Mouse (Mus musculus) intestine, embryonic 16.5 days (tissue): ENCODE measurements around the gene Disc1. TPM values are rescaled to one million over a fixed set of nuclear protein-coding genes. Genes with fewer than 3 reads are reported as not detected.
A peak's percentile ranks its signal among the peaks of the same experiment; 100 is the strongest.

ENCODE experiments used
- ATAC-seq: fragments of 200-750 bp; cut with Nextera tagmentation; 2 replicates; pipeline ENCODE4 v1.8.0; 2017; ENCODE audit warnings: moderate TSS enrichment, moderate library complexity
- H3K27ac ChIP-seq: fragments of 300-500 bp; sonication (generic); 2 replicates; pipeline ENCODE4 v1.5.1; 2014; ENCODE audit warnings: mild to moderate bottlenecking, low read length
- H3K27me3 ChIP-seq: fragments of 300-500 bp; sonication (generic); replicated peaks from 2 replicates; pipeline ENCODE4 v1.6.1; 2014; ENCODE audit warnings: low read length, control low read depth, mixed read lengths; ENCODE audit not compliant: control insufficient read depth, insufficient read depth
- H3K36me3 ChIP-seq: fragments of 300-500 bp; sonication (generic); 2 replicates; pipeline ENCODE4 v1.6.1; 2014; ENCODE audit warnings: low read length, control low read depth; ENCODE audit not compliant: control insufficient read depth, insufficient read depth
- H3K4me1 ChIP-seq: fragments of 300-500 bp; sonication (generic); 2 replicates; pipeline ENCODE4 v1.6.1; 2014; ENCODE audit warnings: low read length, control low read depth, mixed read lengths; ENCODE audit not compliant: control insufficient read depth, insufficient read depth
- H3K4me2 ChIP-seq: fragments of 300-500 bp; sonication (generic); 2 replicates; pipeline ENCODE4 v1.6.1; 2014; ENCODE audit warnings: low read depth, low read length, control low read depth
- H3K4me3 ChIP-seq: fragments of 300-500 bp; sonication (generic); 2 replicates; pipeline ENCODE4 v1.5.1; 2014; ENCODE audit warnings: mild to moderate bottlenecking, low read length
- H3K9ac ChIP-seq: fragments of 300-500 bp; sonication (generic); 2 replicates; pipeline ENCODE4 v1.6.1; 2014; ENCODE audit warnings: low read depth, low read length
- H3K9me3 ChIP-seq: fragments of 300-500 bp; sonication (generic); 2 replicates; pipeline ENCODE4 v1.6.1; 2016; ENCODE audit warnings: low read length, control low read depth; ENCODE audit not compliant: control insufficient read depth
- WGBS: fragments of 180-500 bp; shearing (Covaris S2); extraction: QIAGEN DNeasy Blood & Tissue Kit; methylation state at CpG from one replicate; pipeline ENCODE4 v1.1.7; 2014; 5-methylcytosine and 5-hydroxymethylcytosine counted together
- polyA plus RNA-seq: library from polyadenylated mRNA; unstranded; fragments of >200 nt; fragmentation: Nextera tagmentation; extraction: Ambion mirVana; gene quantifications from 2 replicates; pipeline ENCODE4 v1.2.1, GENCODE M21; 2015

The Disc1 gene
- polyA plus RNA-seq, 1 experiment from 2014 or later: 1.7 TPM

- no peak for ATAC-seq
- Histone ChIP-seq H3K9ac (no peak overlapping the region), H3K27me3 (no peaks in the 10 kb centered on the region), H3K9me3 (no peaks in the 10 kb centered on the region), H3K4me1 (no peaks in the 10 kb centered on the region), H3K27ac (no peak overlapping the region), H3K4me3 (no peak overlapping the region), H3K4me2 (no peak overlapping the region), H3K36me3 (no peaks in the 10 kb centered on the region)
- WGBS: 79% methylated on average over 8 of the region's 8 CpGs
Observed at GRCm38 (mm10) chr8:125060904-125061303, 6.9 kb downstream of the Disc1 start.

GRCm38 (mm10) chr8:125065596-125065995, 11.6 kb downstream of the Disc1 start:
- H3K9me3 ChIP-seq: no peaks in the 10 kb centered on the region
- no peak overlapping the region for H3K27ac ChIP-seq
- no peak for ATAC-seq
- 76% methylated on average over 6 of the region's 6 CpGs for WGBS
- no peaks in the 10 kb centered on the region for H3K4me1 ChIP-seq
- no peak overlapping the region for H3K9ac ChIP-seq
- H3K27me3 ChIP-seq: no peaks in the 10 kb centered on the region
- no peak overlapping the region for H3K4me2 ChIP-seq
- H3K36me3 ChIP-seq: no peaks in the 10 kb centered on the region
- H3K4me3 ChIP-seq: no peak overlapping the region

- peak; percentile 74 for ATAC-seq
- Histone ChIP-seq H3K4me3 (no peak overlapping the region), H3K9me3 (no peaks in the 10 kb centered on the region), H3K4me2 (no peak overlapping the region), H3K27ac (peak overlapping the region; percentile 75), H3K27me3 (no peaks in the 10 kb centered on the region), H3K4me1 (no peaks in the 10 kb centered on the region), H3K9ac (peak overlapping the region; percentile 44; the same call in 1 of the 2 replicates), H3K36me3 (no peaks in the 10 kb centered on the region)
- WGBS: 36% methylated on average over 12 of the region's 12 CpGs
Observed at GRCm38 (mm10) chr8:125066913-125067595, 13.1 kb downstream of the Disc1 start.

- H3K9me3 ChIP-seq: no peaks in the 10 kb centered on the region
- no peak overlapping the region for H3K4me3 ChIP-seq
- no peak overlapping the region for H3K4me2 ChIP-seq
- H3K27me3 ChIP-seq: no peaks in the 10 kb centered on the region
- peak overlapping the region; percentile 75 for H3K27ac ChIP-seq
- 71% methylated on average over 9 of the region's 9 CpGs for WGBS
- peak; percentile 40; the same call in 1 of the 2 replicates for ATAC-seq
- H3K9ac ChIP-seq: no peak overlapping the region
- H3K4me1 ChIP-seq: no peaks in the 10 kb centered on the region
- H3K36me3 ChIP-seq: no peaks in the 10 kb centered on the region
Observed at GRCm38 (mm10) chr8:125067596-125067960, 13.6 kb downstream of the Disc1 start.

GRCm38 (mm10) chr8:125068146-125068905, 14.3 kb downstream of the Disc1 start:
- Histone ChIP-seq H3K4me2 (no peak overlapping the region), H3K36me3 (no peaks in the 10 kb centered on the region), H3K9me3 (no peaks in the 10 kb centered on the region), H3K27ac (peak overlapping the region; percentile 75; the same call in 1 of the 2 replicates), H3K4me3 (no peak overlapping the region), H3K4me1 (no peaks in the 10 kb centered on the region), H3K9ac (no peak overlapping the region), H3K27me3 (no peaks in the 10 kb centered on the region)
- ATAC-seq: no peak
- 83% methylated on average over 6 of the region's 6 CpGs for WGBS

GRCm38 (mm10) chr8:125069304-125069703, 15.3 kb downstream of the Disc1 start:
- no peaks in the 10 kb centered on the region for H3K27me3 ChIP-seq
- no peak for ATAC-seq
- H3K9me3 ChIP-seq: no peaks in the 10 kb centered on the region
- no peaks in the 10 kb centered on the region for H3K4me1 ChIP-seq
- H3K9ac ChIP-seq: no peak overlapping the region
- no peak overlapping the region for H3K4me3 ChIP-seq
- H3K36me3 ChIP-seq: no peaks in the 10 kb centered on the region
- 66% methylated on average over 7 of the region's 7 CpGs for WGBS
- H3K4me2 ChIP-seq: no peak overlapping the region
- no peak overlapping the region for H3K27ac ChIP-seq

GRCm38 (mm10) chr8:125069733-125070132, 15.7 kb downstream of the Disc1 start:
- no peaks in the 10 kb centered on the region for H3K9me3 ChIP-seq
- no peaks in the 10 kb centered on the region for H3K36me3 ChIP-seq
- no peak overlapping the region for H3K4me2 ChIP-seq
- H3K4me3 ChIP-seq: no peak overlapping the region
- 66% methylated on average over 6 of the region's 6 CpGs for WGBS
- H3K27me3 ChIP-seq: no peaks in the 10 kb centered on the region
- H3K27ac ChIP-seq: no peak overlapping the region
- no peaks in the 10 kb centered on the region for H3K4me1 ChIP-seq
- ATAC-seq: no peak
- H3K9ac ChIP-seq: no peak overlapping the region

- Histone ChIP-seq H3K36me3 (no peaks in the 10 kb centered on the region), H3K27ac (no peak overlapping the region), H3K27me3 (no peaks in the 10 kb centered on the region), H3K9ac (no peak overlapping the region), H3K4me2 (no peak overlapping the region), H3K9me3 (no peaks in the 10 kb centered on the region), H3K4me3 (no peak overlapping the region), H3K4me1 (peaks cover 4% of the 10 kb centered on the region)
- ATAC-seq: no peak
- WGBS: 88% methylated on average over 10 of the region's 10 CpGs
Observed at GRCm38 (mm10) chr8:125074141-125074540, 20.1 kb downstream of the Disc1 start.

- Histone ChIP-seq H3K4me2 (no peak overlapping the region), H3K9me3 (no peaks in the 10 kb centered on the region), H3K27ac (no peak overlapping the region), H3K9ac (no peak overlapping the region), H3K4me3 (no peak overlapping the region), H3K27me3 (no peaks in the 10 kb centered on the region), H3K36me3 (no peaks in the 10 kb centered on the region), H3K4me1 (peaks cover 4% of the 10 kb centered on the region)
- 79% methylated on average over 2 of the region's 2 CpGs for WGBS
- ATAC-seq: no peak
Observed at GRCm38 (mm10) chr8:125074581-125074980, 20.6 kb downstream of the Disc1 start.
